Mouse (Mus musculus): ENCODE results near the gene Usp7. TPM values are rescaled to one million over a fixed set of nuclear protein-coding genes. Genes with fewer than 3 reads are reported as not detected.
"Not testable (repeated sequence)": the region's sequence is repeated elsewhere in the genome, so short reads cannot be mapped to it uniquely, and the experiment has no call there.

Gene Usp7
- polyA plus RNA-seq, 1 experiment from 2014 or later: 16.5 TPM

- H3K9me3 ChIP-seq (ENCODE audit: low read length): no peaks in the 10 kb centered on the region
- no peak for TF ChIP-seq EP300 (IDR thresholded peaks at IDR 0.05)
- no peaks in the 10 kb centered on the region for H3K36me3 ChIP-seq (ENCODE audit: insufficient read depth, low read length)
- DNase-seq (ENCODE audit: low spot score): no peak
- H3K9ac ChIP-seq (replicated peaks; ENCODE audit: low read depth): no peak overlapping the region
- H3K4me1 ChIP-seq (ENCODE audit: insufficient read depth, low read depth, low read length): no peaks in the 10 kb centered on the region
- H3K4me3 ChIP-seq (ENCODE audit: low read depth, low read length): no peak overlapping the region
- no peak overlapping the region for H3K4me2 ChIP-seq (replicated peaks; ENCODE audit: low read depth, low read length)
- WGBS: 70% methylated on average over 6 of the region's 6 CpGs
- no peak overlapping the region for H3K27ac ChIP-seq (ENCODE audit: low read length)
- no peak for ATAC-seq
- H3K27me3 ChIP-seq (replicated peaks; ENCODE audit: insufficient read depth, low read length): no peaks in the 10 kb centered on the region
Observed at GRCm38 (mm10) chr16:8763028-8763427, 29.1 kb downstream of the Usp7 start.

GRCm38 (mm10) chr16:8761894-8762293 lies 30.2 kb downstream of the Usp7 start:
- Histone ChIP-seq H3K4me2 (replicated peaks; ENCODE audit: low read depth, low read length) (no peak overlapping the region), H3K4me3 (ENCODE audit: low read depth, low read length) (no peak overlapping the region), H3K9me3 (ENCODE audit: low read length) (no peaks in the 10 kb centered on the region), H3K36me3 (ENCODE audit: insufficient read depth, low read length) (no peaks in the 10 kb centered on the region), H3K4me1 (ENCODE audit: insufficient read depth, low read depth, low read length) (no peaks in the 10 kb centered on the region), H3K27me3 (replicated peaks; ENCODE audit: insufficient read depth, low read length) (no peaks in the 10 kb centered on the region), H3K9ac (replicated peaks; ENCODE audit: low read depth) (no peak overlapping the region), H3K27ac (ENCODE audit: low read length) (no peak overlapping the region)
- TF ChIP-seq CTCF (IDR thresholded peaks at IDR 0.05) (no peak), EP300 (IDR thresholded peaks at IDR 0.05) (no peak)
- WGBS: 86% methylated on average over 2 of the region's 2 CpGs
- ATAC-seq (no peak), DNase-seq (ENCODE audit: low spot score) (no peak)

- Histone ChIP-seq H3K27ac (ENCODE audit: low read length) (no peak overlapping the region), H3K36me3 (ENCODE audit: insufficient read depth, low read length) (no peaks in the 10 kb centered on the region), H3K9me3 (ENCODE audit: low read length) (no peaks in the 10 kb centered on the region), H3K9ac (replicated peaks; ENCODE audit: low read depth) (no peak overlapping the region), H3K27me3 (replicated peaks; ENCODE audit: insufficient read depth, low read length) (no peaks in the 10 kb centered on the region), H3K4me1 (ENCODE audit: insufficient read depth, low read depth, low read length) (no peaks in the 10 kb centered on the region), H3K4me3 (ENCODE audit: low read depth, low read length) (no peak overlapping the region), H3K4me2 (replicated peaks; ENCODE audit: low read depth, low read length) (no peak overlapping the region)
- DNase-seq (ENCODE audit: low spot score) (no peak), ATAC-seq (no peak)
- TF ChIP-seq EP300 (IDR thresholded peaks at IDR 0.05): no peak
- no peak for TF ChIP-seq CTCF (IDR thresholded peaks at IDR 0.05)
- WGBS: 86% methylated on average over 6 of the region's 7 CpGs
Observed at GRCm38 (mm10) chr16:8761005-8761404, 31.1 kb downstream of the Usp7 start.

GRCm38 (mm10) chr16:8758979-8759378 lies 33.1 kb downstream of the Usp7 start:
- Histone ChIP-seq H3K27ac (ENCODE audit: low read length) (no peak overlapping the region), H3K9me3 (ENCODE audit: low read length) (no peaks in the 10 kb centered on the region), H3K4me2 (replicated peaks; ENCODE audit: low read depth, low read length) (no peak overlapping the region), H3K4me1 (ENCODE audit: insufficient read depth, low read depth, low read length) (no peaks in the 10 kb centered on the region), H3K4me3 (ENCODE audit: low read depth, low read length) (no peak overlapping the region), H3K9ac (replicated peaks; ENCODE audit: low read depth) (no peak overlapping the region), H3K36me3 (ENCODE audit: insufficient read depth, low read length) (no peaks in the 10 kb centered on the region), H3K27me3 (replicated peaks; ENCODE audit: insufficient read depth, low read length) (no peaks in the 10 kb centered on the region)
- no peak for TF ChIP-seq EP300 (IDR thresholded peaks at IDR 0.05)
- no peak for TF ChIP-seq CTCF (IDR thresholded peaks at IDR 0.05)
- no peak for ATAC-seq
- 78% methylated on average over 3 of the region's 3 CpGs for WGBS
- no peak for DNase-seq (ENCODE audit: low spot score)

DNA sequence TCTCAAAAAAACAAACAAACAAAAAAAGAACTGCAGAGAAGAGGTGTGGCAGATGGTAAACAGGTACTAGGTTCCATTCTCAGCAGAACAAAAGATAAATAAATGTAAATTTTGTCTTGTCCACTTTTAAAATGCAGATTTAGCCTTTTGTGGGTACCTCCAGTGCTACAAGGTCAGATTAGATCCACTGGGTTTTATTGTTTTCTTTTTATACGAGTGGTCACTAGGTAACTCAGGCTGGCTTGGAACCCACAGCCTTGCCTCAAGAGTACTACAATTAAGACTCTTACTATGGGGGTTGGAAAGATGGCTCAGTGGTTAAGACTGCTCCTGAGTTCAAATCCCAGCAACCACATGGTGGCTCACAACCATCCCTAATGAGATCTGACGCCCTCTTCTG lies 33.9 kb downstream of the Usp7 start:
- 67% methylated on average over 2 of the region's 2 CpGs for WGBS
- H3K36me3 ChIP-seq (ENCODE audit: insufficient read depth, low read length): no peaks in the 10 kb centered on the region

DNA sequence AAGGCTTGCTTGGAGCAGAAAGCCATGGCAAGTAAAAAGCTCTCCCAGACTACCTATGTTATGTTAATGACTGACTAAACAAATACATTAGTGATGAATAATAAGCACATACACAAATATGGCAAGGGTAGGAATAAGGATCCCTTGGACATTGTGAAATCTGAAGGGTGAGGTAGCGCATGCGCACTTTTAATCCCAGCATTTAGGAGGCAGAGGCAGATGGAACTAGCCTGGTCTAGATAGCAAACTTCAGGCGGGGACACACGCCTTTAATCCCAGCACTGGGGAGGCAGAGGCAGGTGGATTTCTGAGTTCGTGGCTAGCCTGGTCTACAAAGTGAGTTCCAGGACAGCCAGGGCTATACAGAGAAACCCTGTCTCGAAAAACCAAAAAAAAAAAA lies 34.5 kb downstream of the Usp7 start:
- not testable (repeated sequence) for H3K27ac ChIP-seq (ENCODE audit: low read length); H3K9me3 ChIP-seq (ENCODE audit: low read length); H3K4me2 ChIP-seq (replicated peaks; ENCODE audit: low read depth, low read length); H3K36me3 ChIP-seq (ENCODE audit: insufficient read depth, low read length); DNase-seq (ENCODE audit: low spot score); H3K9ac ChIP-seq (replicated peaks; ENCODE audit: low read depth); H3K27me3 ChIP-seq (replicated peaks; ENCODE audit: insufficient read depth, low read length); H3K4me3 ChIP-seq (ENCODE audit: low read depth, low read length); ATAC-seq; H3K4me1 ChIP-seq (ENCODE audit: insufficient read depth, low read depth, low read length)
- 92% methylated on average over 5 of the region's 6 CpGs for WGBS

More for the DNA sequence above, 33.9 kb downstream of the Usp7 start:
- Histone ChIP-seq H3K4me1 (ENCODE audit: insufficient read depth, low read depth, low read length) (no peaks in the 10 kb centered on the region), H3K9me3 (ENCODE audit: low read length) (no peaks in the 10 kb centered on the region), H3K4me3 (ENCODE audit: low read depth, low read length) (no peak overlapping the region), H3K9ac (replicated peaks; ENCODE audit: low read depth) (no peak overlapping the region), H3K4me2 (replicated peaks; ENCODE audit: low read depth, low read length) (no peak overlapping the region), H3K27me3 (replicated peaks; ENCODE audit: insufficient read depth, low read length) (no peaks in the 10 kb centered on the region), H3K27ac (ENCODE audit: low read length) (no peak overlapping the region)
- DNase-seq (ENCODE audit: low spot score) (no peak), ATAC-seq (no peak)
- TF ChIP-seq CTCF (IDR thresholded peaks at IDR 0.05) (no peak), EP300 (IDR thresholded peaks at IDR 0.05) (no peak)

- no peaks in the 10 kb centered on the region for H3K36me3 ChIP-seq (ENCODE audit: insufficient read depth, low read length)
- H3K4me1 ChIP-seq (ENCODE audit: insufficient read depth, low read depth, low read length): no peaks in the 10 kb centered on the region
- H3K9ac ChIP-seq (replicated peaks; ENCODE audit: low read depth): no peak overlapping the region
- ATAC-seq (no peak), DNase-seq (ENCODE audit: low spot score) (no peak)
- no peak for TF ChIP-seq CTCF (IDR thresholded peaks at IDR 0.05)
- WGBS: 78% methylated on average over 2 of the region's 2 CpGs
- H3K4me2 ChIP-seq (replicated peaks; ENCODE audit: low read depth, low read length): no peak overlapping the region
- H3K4me3 ChIP-seq (ENCODE audit: low read depth, low read length): no peak overlapping the region
- H3K27me3 ChIP-seq (replicated peaks; ENCODE audit: insufficient read depth, low read length): no peaks in the 10 kb centered on the region
- H3K27ac ChIP-seq (ENCODE audit: low read length): no peak overlapping the region
- no peaks in the 10 kb centered on the region for H3K9me3 ChIP-seq (ENCODE audit: low read length)
Observed at GRCm38 (mm10) chr16:8752334-8752733, 39.8 kb downstream of the Usp7 start.
